Mouse (Mus musculus) embryonic facial prominence, embryonic 11.5 days (tissue): ENCODE measurements at regions not wholly inside any gene's neighbourhood (a gene's known extent, or its start where the extent isn't known, plus 50 kb on each side); places are given as distances from the start of the nearest gene placed in this dataset.

Source experiments
- ATAC-seq: fragments of 200-750 bp; cut with Nextera tagmentation; replicated peaks from 2 replicates; pipeline ENCODE4 v1.8.0; 2017; ENCODE audit warnings: low read depth; ENCODE audit not compliant: insufficient number of reproducible peaks, low FRiP score, low TSS enrichment
- DNase-seq: peaks from one replicate; pipeline ENCODE4 v3.0.0-alpha.2; 2015; ENCODE audit warnings: low spot score
- H3K27ac ChIP-seq: fragments of 300-500 bp; sonication (generic); replicated peaks from 2 replicates; pipeline ENCODE4 v1.5.1; 2014; ENCODE audit warnings: mild to moderate bottlenecking, low read depth, low read length, control low read depth
- H3K27me3 ChIP-seq: fragments of 300-500 bp; sonication (generic); 2 replicates; pipeline ENCODE4 v1.6.1; 2014; ENCODE audit warnings: mild to moderate bottlenecking, low read length, moderate library complexity, mixed read lengths; ENCODE audit not compliant: control insufficient read depth, insufficient read depth
- H3K36me3 ChIP-seq: fragments of 300-500 bp; sonication (generic); replicated peaks from 2 replicates; pipeline ENCODE4 v1.6.1; 2014; ENCODE audit warnings: low read depth, mild to moderate bottlenecking, low read length, moderate library complexity, mixed read lengths; ENCODE audit not compliant: control insufficient read depth, insufficient read depth
- H3K4me1 ChIP-seq: fragments of 300-500 bp; sonication (generic); 2 replicates; pipeline ENCODE4 v1.6.1; 2014; ENCODE audit warnings: low read length, mixed read lengths; ENCODE audit not compliant: control insufficient read depth, insufficient read depth
- H3K4me2 ChIP-seq: fragments of 300-500 bp; sonication (generic); 2 replicates; pipeline ENCODE4 v1.6.1; 2014; ENCODE audit warnings: low read depth, mild to moderate bottlenecking, control low read depth, low read length, moderate library complexity
- H3K4me3 ChIP-seq: fragments of 300-500 bp; sonication (generic); 2 replicates; pipeline ENCODE4 v1.5.1; 2014; ENCODE audit warnings: low read depth, low read length, control low read depth
- H3K9ac ChIP-seq: fragments of 300-500 bp; sonication (generic); replicated peaks from 2 replicates; pipeline ENCODE4 v1.6.1; 2014; ENCODE audit warnings: mild to moderate bottlenecking, control low read depth, low read length
- H3K9me3 ChIP-seq: fragments of 300-500 bp; sonication (generic); replicated peaks from 2 replicates; pipeline ENCODE4 v1.6.1; 2016; ENCODE audit warnings: mild to moderate bottlenecking, low read length, inconsistent platforms, mixed read lengths; ENCODE audit not compliant: control insufficient read depth
- WGBS: fragments of 180-500 bp; shearing (Covaris S2); extraction: QIAGEN DNeasy Blood & Tissue Kit; methylation state at CpG from one replicate; pipeline ENCODE4 v1.1.7; 2014; 5-methylcytosine and 5-hydroxymethylcytosine counted together

DNA sequence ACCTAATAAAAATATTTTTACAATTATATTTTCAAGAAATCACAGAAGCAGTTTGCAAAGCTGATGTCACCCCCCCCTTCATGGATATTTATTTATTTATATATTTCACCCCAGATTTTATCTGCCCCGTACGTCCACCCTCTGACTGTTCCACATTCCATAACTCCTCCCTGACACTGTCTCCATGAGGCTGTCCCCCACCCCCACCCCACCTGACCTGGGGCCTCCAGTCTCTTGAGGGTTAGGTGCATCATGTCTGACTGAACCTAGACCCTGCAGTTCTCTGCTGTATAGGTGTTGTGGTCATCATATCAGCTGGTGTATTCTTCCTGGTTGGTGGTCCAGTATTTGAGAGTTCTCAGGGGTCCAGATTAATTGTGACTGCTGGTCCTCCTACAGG, 1083.9 kb upstream of the Cadm2 start:
- WGBS = 94% methylated on average over 2 of the region's 2 CpGs
- ATAC-seq (no peak), DNase-seq (no peak)
- no peak overlapping the region for H3K4me3 ChIP-seq
- H3K4me2 ChIP-seq = no peak overlapping the region
- no peak overlapping the region for H3K27ac ChIP-seq
- H3K36me3 ChIP-seq = no peaks in the 10 kb centered on the region
- H3K27me3 ChIP-seq = no peaks in the 10 kb centered on the region
- no peaks in the 10 kb centered on the region for H3K9me3 ChIP-seq
- H3K9ac ChIP-seq = no peak overlapping the region
- no peaks in the 10 kb centered on the region for H3K4me1 ChIP-seq

DNA sequence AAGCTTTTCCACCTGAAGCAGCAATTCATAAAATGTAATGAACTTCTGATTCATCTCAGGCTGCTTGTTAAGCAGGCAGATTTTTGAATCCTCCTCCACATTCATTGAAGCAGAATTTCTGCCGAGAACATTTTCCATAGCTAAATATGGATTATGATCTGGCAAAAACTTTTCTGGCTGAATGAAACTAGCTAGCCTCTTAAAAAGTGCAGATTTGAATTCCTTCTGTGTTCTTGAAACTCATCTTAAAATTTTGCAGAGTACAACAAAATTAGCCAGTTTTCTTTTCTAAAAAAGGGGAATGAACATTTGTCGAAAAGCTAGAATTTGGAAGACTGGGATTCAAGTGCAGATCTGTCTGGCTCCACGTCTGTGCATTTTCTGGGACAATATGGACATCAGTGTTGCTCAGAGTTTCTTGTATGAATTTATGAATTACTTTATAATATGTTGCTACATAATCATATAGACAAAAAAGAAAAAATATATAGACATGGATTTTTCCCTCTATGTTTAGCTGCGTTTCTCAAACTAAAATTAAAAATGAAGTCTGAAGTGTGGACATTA, 1046.3 kb upstream of the Cadm2 start:
- Histone ChIP-seq H3K9ac (no peak overlapping the region), H3K27me3 (no peaks in the 10 kb centered on the region)
- no peak for ATAC-seq

DNA sequence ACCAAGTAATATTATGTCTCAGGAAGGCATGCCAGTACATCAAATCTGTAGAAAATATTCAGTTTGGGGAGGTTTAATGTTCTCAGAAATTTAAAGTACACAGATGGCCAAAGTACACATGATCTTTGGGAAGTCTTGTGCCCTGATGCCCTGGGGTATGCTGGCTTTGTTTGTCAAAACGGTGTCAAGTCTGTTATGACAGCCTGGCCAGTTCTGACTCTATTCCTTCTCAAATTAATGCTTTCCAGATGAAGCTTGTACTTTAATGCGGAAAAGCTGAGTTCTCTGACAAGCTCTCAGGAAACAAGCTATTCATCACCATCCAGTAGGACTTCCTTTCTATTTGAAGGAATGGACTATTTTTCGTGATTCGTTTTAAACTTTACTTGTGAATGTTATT, 1037.7 kb upstream of the Cadm2 start:
- Histone ChIP-seq H3K4me2 (no peak overlapping the region), H3K4me3 (no peak overlapping the region), H3K27ac (no peak overlapping the region), H3K9me3 (no peaks in the 10 kb centered on the region), H3K36me3 (no peaks in the 10 kb centered on the region), H3K27me3 (no peaks in the 10 kb centered on the region), H3K4me1 (no peaks in the 10 kb centered on the region), H3K9ac (no peak overlapping the region)
- ATAC-seq = no peak
- 28% methylated on average over 4 of the region's 4 CpGs for WGBS
- DNase-seq = peak; percentile 78

More for the DNA sequence above, 1046.3 kb upstream of the Cadm2 start:
- H3K4me3 ChIP-seq = no peak overlapping the region
- no peak for DNase-seq
- no peak overlapping the region for H3K4me2 ChIP-seq
- no peak overlapping the region for H3K27ac ChIP-seq
- no peaks in the 10 kb centered on the region for H3K36me3 ChIP-seq
- H3K9me3 ChIP-seq = no peaks in the 10 kb centered on the region
- H3K4me1 ChIP-seq = no peaks in the 10 kb centered on the region
- 88% methylated on average over 4 of the region's 4 CpGs for WGBS

DNA sequence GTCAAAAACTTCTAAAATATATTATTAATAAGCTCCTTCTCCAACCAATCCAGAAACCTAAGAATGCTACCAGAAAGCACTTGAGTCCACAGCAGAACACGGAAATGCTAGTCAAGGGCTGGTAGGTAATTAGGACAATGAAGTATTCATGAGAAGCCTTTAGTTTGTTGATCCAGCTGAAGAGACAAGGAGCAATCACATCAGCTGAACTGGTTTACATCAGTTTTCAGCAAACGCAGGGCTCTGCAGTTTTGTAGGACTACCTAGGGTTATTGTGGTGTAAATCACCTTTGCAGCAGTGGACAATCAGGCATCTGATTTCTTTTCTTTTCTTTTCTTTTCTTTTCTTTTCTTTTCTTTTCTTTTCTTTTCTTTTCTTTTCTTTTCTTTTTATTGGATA, 1007.3 kb upstream of the Cadm2 start:
- no peaks in the 10 kb centered on the region for H3K9me3 ChIP-seq
- WGBS = 57% methylated on average over 2 of the region's 2 CpGs
- H3K4me1 ChIP-seq = no peaks in the 10 kb centered on the region
- H3K4me2 ChIP-seq = no peak overlapping the region
- H3K27me3 ChIP-seq = no peaks in the 10 kb centered on the region
- H3K4me3 ChIP-seq = no peak overlapping the region
- H3K36me3 ChIP-seq = no peaks in the 10 kb centered on the region
- ATAC-seq (no peak), DNase-seq (no peak)
- H3K27ac ChIP-seq = no peak overlapping the region
- H3K9ac ChIP-seq = no peak overlapping the region

GRCm38 (mm10) chr16:68614041-68614440, 993.3 kb upstream of the Cadm2 start:
- no peaks in the 10 kb centered on the region for H3K36me3 ChIP-seq
- no peak overlapping the region for H3K4me2 ChIP-seq
- no peaks in the 10 kb centered on the region for H3K9me3 ChIP-seq
- H3K4me3 ChIP-seq = no peak overlapping the region
- no peak overlapping the region for H3K27ac ChIP-seq
- no peaks in the 10 kb centered on the region for H3K4me1 ChIP-seq
- peak; percentile 54 for DNase-seq
- no peak for ATAC-seq
- 78% methylated on average over 2 of the region's 2 CpGs for WGBS
- H3K27me3 ChIP-seq = no peaks in the 10 kb centered on the region
- H3K9ac ChIP-seq = no peak overlapping the region
